Mouse (Mus musculus): ENCODE results near the gene Pakap. TPM values are rescaled to one million over a fixed set of nuclear protein-coding genes. Genes with fewer than 3 reads are reported as not detected.

Pakap gene
- polyA plus RNA-seq (2012) = not detected in 2 replicates

GRCm38 (mm10) chr4:57567666-57568206 lies at the start of gene Pakap:
Gene Pakap (plus strand): TSS chr4:57568179.
- no peak for TF ChIP-seq GATA1 (IDR thresholded peaks at IDR 0.05; ENCODE audit: low read length)

GRCm38 (mm10) chr4:57523456-57523855 lies 44.5 kb upstream of the Pakap start:
- TF ChIP-seq GATA1 (IDR thresholded peaks at IDR 0.05; ENCODE audit: low read length) = no peak

- TF ChIP-seq GATA1 (IDR thresholded peaks at IDR 0.05; ENCODE audit: low read length) = no peak
Measured at GRCm38 (mm10) chr4:57524461-57524860, 43.5 kb upstream of the Pakap start.

- no peak for TF ChIP-seq GATA1 (IDR thresholded peaks at IDR 0.05; ENCODE audit: low read length)
Measured at GRCm38 (mm10) chr4:57525221-57526011, 42.6 kb upstream of the Pakap start.

GRCm38 (mm10) chr4:57528296-57528695 lies 39.7 kb upstream of the Pakap start:
- TF ChIP-seq GATA1 (IDR thresholded peaks at IDR 0.05; ENCODE audit: low read length) = no peak

GRCm38 (mm10) chr4:57533686-57534085 lies 34.3 kb upstream of the Pakap start:
- no peak for TF ChIP-seq GATA1 (IDR thresholded peaks at IDR 0.05; ENCODE audit: low read length)

GRCm38 (mm10) chr4:57534232-57534631 lies 33.7 kb upstream of the Pakap start:
- TF ChIP-seq GATA1 (IDR thresholded peaks at IDR 0.05; ENCODE audit: low read length) = no peak

- no peak for TF ChIP-seq GATA1 (IDR thresholded peaks at IDR 0.05; ENCODE audit: low read length)
Measured at GRCm38 (mm10) chr4:57535087-57535486, 32.9 kb upstream of the Pakap start.

GRCm38 (mm10) chr4:57538029-57538688 lies 29.8 kb upstream of the Pakap start:
- TF ChIP-seq GATA1 (IDR thresholded peaks at IDR 0.05; ENCODE audit: low read length) = no peak

GRCm38 (mm10) chr4:57543692-57544256 lies 24.2 kb upstream of the Pakap start:
- no peak for TF ChIP-seq GATA1 (IDR thresholded peaks at IDR 0.05; ENCODE audit: low read length)

- TF ChIP-seq GATA1 (IDR thresholded peaks at IDR 0.05; ENCODE audit: low read length) = no peak
Measured at GRCm38 (mm10) chr4:57547785-57548184, 20.2 kb upstream of the Pakap start.

GRCm38 (mm10) chr4:57550216-57550615 lies 17.8 kb upstream of the Pakap start:
- TF ChIP-seq GATA1 (IDR thresholded peaks at IDR 0.05; ENCODE audit: low read length) = no peak

- no peak for TF ChIP-seq GATA1 (IDR thresholded peaks at IDR 0.05; ENCODE audit: low read length)
Measured at GRCm38 (mm10) chr4:57557102-57557501, 10.9 kb upstream of the Pakap start.

GRCm38 (mm10) chr4:57559438-57559837 lies 8.5 kb upstream of the Pakap start:
- TF ChIP-seq GATA1 (IDR thresholded peaks at IDR 0.05; ENCODE audit: low read length) = no peak

- no peak for TF ChIP-seq GATA1 (IDR thresholded peaks at IDR 0.05; ENCODE audit: low read length)
Measured at GRCm38 (mm10) chr4:57560010-57560409, 8.0 kb upstream of the Pakap start.

GRCm38 (mm10) chr4:57561055-57561454 lies 6.9 kb upstream of the Pakap start:
- TF ChIP-seq GATA1 (IDR thresholded peaks at IDR 0.05; ENCODE audit: low read length) = no peak
